Mouse (Mus musculus) gastrocnemius, adult 8-10 months (tissue): ENCODE data around the gene Gse1. TPM values are rescaled to one million over a fixed set of nuclear protein-coding genes. Genes with fewer than 3 reads are reported as not detected.

Source experiments
- DNase-seq, 2 experiments: peaks; one replicate each; pipeline ENCODE4 v3.0.0; 2022; ENCODE audit warnings: low spot score in 2 of 2
- total RNA-seq, 4 experiments: library from RNA; stranded (reverse); gene quantifications; 2 replicates each; pipeline ENCODE4 v1.2.4; 2022

Gene Gse1
- 10 to 100 TPM; 32.6 to 36.2 (median 34.6) TPM for total RNA-seq

- peak; percentile 69 to 76 for DNase-seq
Measured at GRCm38 (mm10) chr8:120227891-120228591, at the start of gene Gse1. Gene Gse1 (plus strand): TSS chr8:120228456.

GRCm38 (mm10) chr8:120179027-120179431 is 49.2 kb upstream of the Gse1 start:
- DNase-seq = peak; percentile 80 to 84

- no peak for DNase-seq
Measured at GRCm38 (mm10) chr8:120180445-120180970, 47.7 kb upstream of the Gse1 start.

GRCm38 (mm10) chr8:120181274-120181673 is 47.0 kb upstream of the Gse1 start:
- DNase-seq = no peak

- no peak for DNase-seq
Measured at GRCm38 (mm10) chr8:120181861-120182414, 46.3 kb upstream of the Gse1 start.

- peak; percentile 58 to 72 for DNase-seq
Measured at GRCm38 (mm10) chr8:120184366-120184765, 43.9 kb upstream of the Gse1 start.

- no peak for DNase-seq
Measured at GRCm38 (mm10) chr8:120184850-120185792, 43.1 kb upstream of the Gse1 start.

GRCm38 (mm10) chr8:120186454-120186853 is 41.8 kb upstream of the Gse1 start:
- DNase-seq = peak; percentile 53 to 56

- peak in 1 of 2 experiments; percentile 46 for DNase-seq
Measured at GRCm38 (mm10) chr8:120188510-120188909, 39.7 kb upstream of the Gse1 start.

GRCm38 (mm10) chr8:120189440-120189839 is 38.8 kb upstream of the Gse1 start:
- DNase-seq = no peak

- DNase-seq = no peak
Measured at GRCm38 (mm10) chr8:120190107-120190809, 38.0 kb upstream of the Gse1 start.

GRCm38 (mm10) chr8:120190810-120191413 is 37.3 kb upstream of the Gse1 start:
- DNase-seq = peak; percentile 94 to 98

GRCm38 (mm10) chr8:120191633-120192032 is 36.6 kb upstream of the Gse1 start:
- DNase-seq = no peak

GRCm38 (mm10) chr8:120192118-120192517 is 36.1 kb upstream of the Gse1 start:
- DNase-seq = no peak

GRCm38 (mm10) chr8:120201351-120201750 is 26.9 kb upstream of the Gse1 start:
- DNase-seq = no peak

- no peak for DNase-seq
Measured at GRCm38 (mm10) chr8:120202546-120202945, 25.7 kb upstream of the Gse1 start.

GRCm38 (mm10) chr8:120204736-120205360 is 23.4 kb upstream of the Gse1 start:
- no peak for DNase-seq

- no peak for DNase-seq
Measured at GRCm38 (mm10) chr8:120205916-120206315, 22.3 kb upstream of the Gse1 start.

GRCm38 (mm10) chr8:120207364-120207763 is 20.9 kb upstream of the Gse1 start:
- DNase-seq = no peak

- no peak for DNase-seq
Measured at GRCm38 (mm10) chr8:120208113-120208512, 20.1 kb upstream of the Gse1 start.
